Mouse (Mus musculus): Measurements from ENCODE around the gene Lrrc38.
"Not testable (repeated sequence)": the region's sequence is repeated elsewhere in the genome, so short reads cannot be mapped to it uniquely, and the experiment has no call there.

The Lrrc38 gene

DNA sequence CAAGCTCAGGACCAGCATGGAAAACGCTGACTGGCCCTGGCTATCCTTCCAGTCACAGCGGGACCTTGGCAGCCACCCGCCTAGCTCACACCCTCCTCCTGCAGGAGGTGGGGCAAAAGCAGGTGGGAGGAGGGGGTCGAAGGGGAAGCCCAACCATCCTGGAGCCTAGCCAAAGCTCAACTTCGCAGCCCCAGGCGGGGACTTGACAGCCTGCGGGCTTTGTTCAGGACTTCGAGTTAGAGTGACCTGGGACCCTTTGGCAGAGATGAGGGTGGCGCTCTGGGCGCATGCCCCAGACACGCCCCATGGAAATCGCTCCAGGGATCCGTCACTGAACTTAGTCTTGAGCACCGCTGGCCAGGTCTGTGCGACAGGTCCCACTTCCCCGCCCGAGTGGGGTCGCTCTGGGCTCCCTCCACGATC is at the start of gene Lrrc38:
Gene Lrrc38 (plus strand): TSS at position 274 of the 423 bp plus-strand sequence.
- DNase-seq, result no peak

DNA sequence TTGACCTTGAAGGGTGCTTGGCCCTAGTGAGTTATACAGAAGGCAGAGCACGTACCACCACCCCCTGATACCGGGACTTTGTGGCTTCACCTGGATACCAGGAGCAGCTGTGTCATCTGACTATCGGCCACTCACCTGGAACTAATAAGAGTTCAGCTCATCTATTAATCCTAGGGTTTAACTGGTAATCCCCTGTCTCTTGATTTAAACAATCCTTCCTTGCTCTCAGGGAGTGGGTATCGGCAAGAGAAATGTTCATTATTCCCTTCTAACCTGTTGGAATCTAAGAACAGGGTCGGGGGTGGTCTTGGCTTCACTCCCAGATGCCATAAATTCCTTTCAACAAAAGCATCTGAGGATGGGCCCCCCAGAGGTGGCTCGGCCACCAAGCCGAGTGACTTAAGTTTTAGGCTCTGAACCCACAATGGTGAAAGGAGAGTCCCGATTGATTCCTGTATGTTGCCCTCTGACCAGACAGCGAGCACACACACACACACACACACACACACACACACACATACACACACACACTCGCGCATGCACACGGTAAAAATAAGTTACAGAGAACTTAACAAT is 49.4 kb upstream of the Lrrc38 start:
- DNase-seq, result no peak

- DNase-seq, result no peak
These were observed 48.5 kb upstream of the Lrrc38 start for GRCm38 (mm10) chr4:143301042-143301441.

- no peak for DNase-seq
These were observed 47.7 kb upstream of the Lrrc38 start for GRCm38 (mm10) chr4:143301875-143302274.

DNA sequence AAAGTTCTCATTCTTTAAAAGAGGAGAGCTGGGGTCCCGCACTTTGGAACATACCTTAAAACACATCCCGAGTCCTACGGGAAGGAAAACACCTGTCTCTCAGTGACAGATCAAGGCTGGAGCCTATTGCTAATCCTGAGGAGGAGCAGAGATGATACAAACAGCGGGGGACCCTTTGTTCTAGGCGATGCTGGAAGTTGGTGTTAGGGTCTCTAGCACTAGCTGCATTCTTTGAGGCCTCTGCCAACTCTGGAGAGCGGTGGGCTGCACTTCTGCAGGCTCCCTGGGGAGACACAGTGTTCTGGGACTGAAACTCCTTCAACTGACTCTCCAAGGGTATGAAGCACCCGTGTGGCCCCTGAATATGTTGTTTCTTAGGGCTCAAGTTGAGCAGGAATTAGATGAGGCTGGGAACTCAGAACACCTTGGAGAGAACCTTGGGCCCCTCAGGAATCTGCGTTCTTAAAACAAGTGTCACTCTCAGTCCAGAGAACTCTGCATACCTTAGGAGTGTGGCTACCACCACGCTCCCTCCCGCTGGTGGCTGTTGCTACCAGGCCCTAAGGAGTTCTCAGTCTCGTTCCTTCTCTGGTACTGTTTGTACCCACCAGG is 47.2 kb upstream of the Lrrc38 start:
- no peak for DNase-seq

GRCm38 (mm10) chr4:143305031-143305430 is 44.5 kb upstream of the Lrrc38 start:
- no peak for DNase-seq

DNA sequence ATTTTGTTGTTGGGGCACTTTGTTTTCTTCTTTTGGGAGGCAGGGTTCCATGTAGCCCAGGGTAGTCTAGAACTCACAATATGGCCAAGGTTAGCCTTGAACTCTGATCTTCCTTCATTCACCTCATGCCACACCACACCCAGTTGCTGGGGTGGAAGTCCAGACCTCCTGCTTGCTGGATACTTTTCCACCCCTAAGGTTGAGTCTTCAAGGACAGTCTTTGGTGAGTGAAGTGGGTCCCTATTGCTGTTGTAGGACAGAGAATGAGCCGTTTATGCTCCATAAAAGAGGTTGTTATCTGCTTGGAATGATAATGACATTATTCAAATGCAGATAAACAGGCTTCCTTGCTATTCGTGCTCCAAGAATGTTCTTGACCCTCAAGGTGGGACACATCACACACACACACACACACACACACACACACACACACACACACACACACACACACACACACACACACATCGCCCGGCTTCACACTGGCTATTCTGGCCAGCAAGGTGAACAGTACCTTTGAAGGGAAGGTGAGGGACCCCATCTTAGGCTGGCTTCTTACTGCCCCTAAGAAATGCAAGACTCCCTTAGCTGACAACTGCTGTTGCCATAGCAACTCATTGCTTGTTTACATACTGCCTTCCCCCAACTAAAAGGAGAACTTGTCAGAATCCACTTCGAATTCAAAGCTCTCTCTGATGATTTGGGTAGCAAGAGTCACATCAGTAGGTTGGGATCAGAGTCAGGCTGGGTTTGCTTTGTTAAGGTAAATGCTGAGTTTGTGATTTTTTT is 43.4 kb upstream of the Lrrc38 start:
- DNase-seq, result no peak

GRCm38 (mm10) chr4:143311341-143311740 is 38.2 kb upstream of the Lrrc38 start:
- no peak for DNase-seq

GRCm38 (mm10) chr4:143313299-143313698 is 36.3 kb upstream of the Lrrc38 start:
- no peak for DNase-seq

DNA sequence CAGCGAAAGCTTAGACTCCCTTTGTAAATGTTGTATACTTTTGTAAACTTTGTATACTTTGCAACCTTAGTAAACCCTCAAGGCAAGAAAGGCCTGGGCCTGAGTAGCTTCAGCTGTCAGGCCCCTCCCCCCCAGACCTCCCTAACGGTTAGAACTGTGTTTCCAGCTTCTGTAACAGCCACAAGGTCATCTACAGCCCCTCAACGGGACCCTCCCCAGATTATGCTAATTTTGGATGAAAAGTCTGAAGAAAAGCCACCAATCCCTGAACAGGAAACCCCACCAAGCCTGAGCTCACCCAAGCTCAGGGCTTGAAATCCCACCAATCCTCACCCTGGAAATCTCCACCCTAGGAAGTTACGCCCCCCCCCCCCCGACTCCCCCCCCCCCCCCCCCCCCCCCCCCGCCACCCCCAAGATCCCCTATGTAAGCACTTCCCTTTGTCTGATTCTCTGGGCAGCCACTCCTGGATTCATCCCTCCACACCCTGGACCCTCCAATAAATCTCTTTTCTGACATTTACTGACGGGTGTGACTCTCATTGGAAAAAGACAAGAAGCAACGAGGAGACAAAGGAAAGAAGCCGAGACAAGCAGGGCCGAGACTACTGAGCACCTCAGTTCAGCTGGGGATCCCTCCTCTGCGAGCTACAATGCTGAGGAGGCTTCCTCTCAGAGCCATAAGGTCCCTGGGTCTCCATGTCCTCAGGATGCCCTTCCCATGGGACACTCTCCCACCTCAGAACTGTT is 25.2 kb upstream of the Lrrc38 start:
- DNase-seq, result no peak

- DNase-seq, result no peak
These were observed 24.5 kb upstream of the Lrrc38 start for GRCm38 (mm10) chr4:143324925-143325624.

- peak; percentile 38 for DNase-seq
These were observed 24.0 kb upstream of the Lrrc38 start for GRCm38 (mm10) chr4:143325625-143325941.

DNA sequence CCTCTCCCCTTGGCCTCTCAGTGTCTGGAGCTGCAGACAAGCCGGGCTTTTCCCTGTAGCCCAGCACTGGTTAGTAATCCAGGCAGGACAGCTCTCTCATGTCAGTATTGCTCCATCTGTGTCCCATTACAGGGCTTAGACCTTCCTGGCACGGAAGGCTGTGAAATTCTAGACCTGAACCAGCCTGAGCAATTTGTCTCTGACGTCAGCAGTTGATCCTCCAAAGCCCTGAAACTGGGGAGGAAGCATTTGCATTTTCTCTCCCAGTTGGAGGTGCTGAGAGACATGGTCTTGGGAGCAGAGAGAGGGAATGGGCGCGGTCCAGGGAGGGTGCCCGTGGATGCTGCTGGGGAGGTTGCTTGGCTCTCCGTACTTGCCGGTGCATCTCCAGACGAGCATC is 19.0 kb upstream of the Lrrc38 start:
- DNase-seq, result no peak

- DNase-seq, result no peak
These were observed 17.8 kb upstream of the Lrrc38 start for GRCm38 (mm10) chr4:143331787-143332186.

GRCm38 (mm10) chr4:143334145-143334544 is 15.4 kb upstream of the Lrrc38 start:
- DNase-seq, result no peak

GRCm38 (mm10) chr4:143334995-143335394 is 14.6 kb upstream of the Lrrc38 start:
- DNase-seq, result no peak

DNA sequence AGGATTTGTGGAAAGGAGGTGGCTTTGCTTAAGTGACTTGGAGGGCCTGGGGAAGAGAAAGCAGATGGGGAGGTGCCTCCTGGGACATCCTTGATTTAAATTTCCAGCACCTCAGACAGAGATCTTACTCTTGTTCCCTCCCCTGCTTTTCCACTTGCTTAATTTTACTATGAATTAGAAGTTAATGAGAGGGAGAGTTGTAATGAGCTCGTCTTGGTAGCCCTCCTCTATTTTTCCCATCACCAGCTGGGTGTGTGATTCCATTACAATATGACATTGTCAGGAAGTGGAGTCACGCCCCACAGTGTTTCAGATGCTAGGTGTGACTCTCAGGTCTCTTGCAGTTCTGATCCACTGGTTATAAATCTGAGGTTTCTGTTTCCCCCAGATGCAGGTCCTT is 13.5 kb upstream of the Lrrc38 start:
- DNase-seq, result no peak

DNA sequence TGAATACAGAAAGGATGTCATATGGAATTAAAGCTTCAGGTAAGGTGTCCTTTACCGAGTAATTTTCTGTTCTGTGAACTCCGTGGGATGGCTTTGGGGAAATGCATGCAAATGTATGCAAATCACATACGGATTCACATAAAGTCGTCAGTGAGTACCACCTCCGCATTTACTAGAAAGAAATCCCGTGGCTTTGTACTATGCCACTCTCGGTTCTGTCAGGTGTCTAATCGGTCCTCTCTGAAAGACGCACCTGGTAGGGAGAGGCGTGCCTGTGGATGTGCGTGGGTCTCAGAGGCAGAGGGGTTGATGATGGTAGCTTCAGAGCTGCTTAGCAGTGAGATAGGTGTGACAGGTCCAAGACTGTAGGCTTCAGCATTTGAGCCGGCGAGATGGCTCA is 9.7 kb upstream of the Lrrc38 start:
- no peak for DNase-seq

GRCm38 (mm10) chr4:143341470-143341869 is 8.1 kb upstream of the Lrrc38 start:
- no peak for DNase-seq

GRCm38 (mm10) chr4:143345491-143345890 is 4.1 kb upstream of the Lrrc38 start:
- DNase-seq, result not testable (repeated sequence)

- no peak for DNase-seq
These were observed 879 bp upstream of the Lrrc38 start for GRCm38 (mm10) chr4:143348678-143349077.

GRCm38 (mm10) chr4:143350047-143351015 is 774 bp downstream of the Lrrc38 start:
- no peak for DNase-seq
